Mouse (Mus musculus): ENCODE measurements at regions not wholly inside any gene's neighbourhood (a gene's known extent, or its start where the extent isn't known, plus 50 kb on each side); places are given as distances from the start of the nearest gene placed in this dataset.

- TF ChIP-seq POLR2A (IDR thresholded peaks at IDR 0.05; ENCODE audit: low read depth, low read length) (no peak), CTCF (IDR thresholded peaks at IDR 0.05; ENCODE audit: extremely low read depth, insufficient read depth, insufficient read length, insufficient replicate concordance) (no peak)
Measured at GRCm38 (mm10) chr1:166944540-166944939, 56.7 kb upstream of the Fam78b start.
